Mouse (Mus musculus): ENCODE measurements at regions not wholly inside any gene's neighbourhood (a gene's known extent, or its start where the extent isn't known, plus 50 kb on each side); places are given as distances from the start of the nearest gene placed in this dataset.

DNA sequence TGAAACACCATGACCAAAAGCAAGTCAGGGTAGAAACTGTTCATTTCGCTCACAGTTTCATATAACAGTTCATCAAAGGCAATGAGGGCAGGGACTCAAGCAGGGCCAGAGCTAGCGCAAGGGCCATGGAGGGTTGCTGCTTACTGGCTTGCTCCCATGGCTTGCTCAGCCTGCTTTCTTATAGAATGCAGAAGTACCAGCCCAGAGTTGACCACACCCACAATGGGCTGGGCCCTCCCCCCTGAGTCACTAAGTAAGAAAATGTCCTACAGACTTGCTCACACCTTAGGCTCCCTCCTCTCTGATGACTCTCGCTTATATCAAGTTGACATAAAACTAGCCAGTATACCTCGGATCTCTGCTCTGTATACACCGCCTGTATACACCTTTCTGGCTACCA lies 135.5 kb upstream of the Top1 start:
- Histone ChIP-seq H3K36me3 (replicated peaks) (no peaks in the 10 kb centered on the region), H3K9me3 (no peaks in the 10 kb centered on the region), H3K9ac (no peak overlapping the region), H3K4me1 (peaks cover 26% of the 10 kb centered on the region), H3K4me2 (no peak overlapping the region), H3K4me3 (replicated peaks) (no peak overlapping the region), H3K27me3 (peaks cover 15% of the 10 kb centered on the region; the same call in 1 of the 2 replicates), H3K27ac (no peak overlapping the region)
- ATAC-seq (ENCODE audit: low FRiP score) = no peak
- 86% methylated on average over 5 of the region's 5 CpGs for WGBS

DNA sequence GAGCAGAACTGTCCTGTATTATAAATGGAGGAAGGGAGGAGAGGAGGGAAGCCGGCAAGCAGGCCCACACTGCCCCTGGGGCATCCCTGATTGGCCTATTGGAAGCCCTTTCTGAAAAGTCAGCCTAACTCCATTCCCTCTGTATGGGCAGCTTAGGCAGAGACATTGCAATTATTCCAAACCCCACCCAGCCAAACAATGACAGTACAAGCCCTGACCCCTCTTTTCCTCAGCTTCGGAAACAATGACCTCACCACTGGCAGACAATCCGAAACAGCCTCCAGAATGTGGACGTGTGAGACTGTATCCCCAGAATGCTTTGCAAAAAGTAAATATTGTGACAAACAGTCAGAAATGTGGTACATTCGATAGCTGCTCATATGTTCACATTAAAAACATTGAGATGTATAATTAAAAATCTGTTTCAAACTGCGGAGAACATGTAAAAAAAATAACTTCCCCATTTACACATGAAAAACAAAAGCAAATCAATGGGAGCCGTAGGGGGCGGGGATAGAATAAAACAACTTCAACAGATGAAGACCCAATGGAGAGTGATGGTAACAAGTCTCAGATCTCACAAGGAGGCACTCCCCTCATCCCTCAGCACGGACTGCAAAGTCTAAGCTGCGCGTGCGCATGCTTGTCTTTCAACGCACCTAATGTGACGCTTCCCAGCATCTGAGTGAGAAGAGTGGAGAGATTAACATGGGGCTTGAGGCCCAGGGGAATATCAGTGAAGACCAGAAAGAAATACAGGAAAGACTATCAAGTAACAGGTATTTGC lies 134.9 kb upstream of the Top1 start:
- no peak overlapping the region for H3K27ac ChIP-seq
- no peak overlapping the region for H3K4me2 ChIP-seq
- H3K27me3 ChIP-seq = peaks cover 16% of the 10 kb centered on the region; the same call in 1 of the 2 replicates
- no peaks in the 10 kb centered on the region for H3K36me3 ChIP-seq (replicated peaks)
- no peak for ATAC-seq (ENCODE audit: low FRiP score)
- WGBS = 47% methylated on average over 14 of the region's 14 CpGs
- H3K4me1 ChIP-seq = peaks cover 26% of the 10 kb centered on the region
- H3K4me3 ChIP-seq (replicated peaks) = no peak overlapping the region
- H3K9me3 ChIP-seq = no peaks in the 10 kb centered on the region
- H3K9ac ChIP-seq = no peak overlapping the region

DNA sequence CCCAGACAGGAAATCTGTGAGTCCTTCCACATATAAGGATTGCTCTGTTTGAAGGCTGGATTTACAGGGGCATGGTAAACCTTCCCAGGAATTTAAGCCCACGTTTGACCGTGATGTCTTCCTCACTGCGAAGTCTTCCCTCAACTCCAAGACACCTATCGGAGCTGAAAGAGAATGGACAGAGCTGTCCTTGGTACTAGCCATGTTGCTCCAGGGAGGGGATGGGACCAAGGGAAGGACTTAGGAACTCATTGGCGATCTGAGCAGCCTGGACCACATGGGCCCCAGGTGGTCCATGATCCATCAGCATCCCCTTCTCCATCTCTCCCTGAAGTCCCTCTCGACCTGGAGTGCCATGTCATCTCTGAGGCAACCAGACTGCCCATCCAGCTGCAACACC lies 130.1 kb upstream of the Top1 start:
- Histone ChIP-seq H3K36me3 (replicated peaks) (no peaks in the 10 kb centered on the region), H3K9ac (no peak overlapping the region), H3K4me2 (no peak overlapping the region), H3K27ac (no peak overlapping the region), H3K9me3 (no peaks in the 10 kb centered on the region), H3K4me3 (replicated peaks) (no peak overlapping the region), H3K4me1 (peaks cover 6% of the 10 kb centered on the region), H3K27me3 (0 out of 2 replicates have a peak, but pooled peaks cover 3% of the 10 kb centered on the region)
- no peak for ATAC-seq (ENCODE audit: low FRiP score)
- 52% methylated on average over 6 of the region's 6 CpGs for WGBS

DNA sequence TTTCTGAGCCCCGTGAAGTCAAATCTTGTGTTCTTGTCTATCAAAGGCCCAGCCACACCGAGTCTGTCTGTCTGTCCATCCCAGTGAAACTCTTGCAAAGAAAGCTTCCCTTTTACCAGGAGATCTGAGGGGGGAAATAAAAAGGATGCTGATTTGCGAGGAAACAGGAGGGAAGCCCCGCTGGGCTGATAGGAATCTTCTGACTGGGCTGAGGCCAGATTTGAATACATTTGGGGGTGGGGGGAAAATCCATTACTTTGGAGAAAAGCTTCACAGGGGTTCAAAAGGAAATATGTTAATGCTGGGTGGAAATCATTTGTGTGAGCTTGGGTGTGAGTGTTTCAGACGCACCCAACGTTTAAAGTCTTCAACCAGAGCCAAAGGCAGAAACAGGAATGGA lies 129.2 kb upstream of the Top1 start:
- Histone ChIP-seq H3K27me3 (0 out of 2 replicates have a peak, but pooled peaks cover 3% of the 10 kb centered on the region), H3K4me1 (no peaks in the 10 kb centered on the region; the same call in 1 of the 2 replicates), H3K4me2 (no peak overlapping the region), H3K27ac (no peak overlapping the region), H3K36me3 (replicated peaks) (no peaks in the 10 kb centered on the region), H3K9me3 (no peaks in the 10 kb centered on the region), H3K9ac (no peak overlapping the region), H3K4me3 (replicated peaks) (no peak overlapping the region)
- WGBS = 15% methylated on average over 6 of the region's 6 CpGs
- ATAC-seq (ENCODE audit: low FRiP score) = no peak

- Histone ChIP-seq H3K36me3 (replicated peaks) (no peaks in the 10 kb centered on the region), H3K4me1 (peaks cover 5% of the 10 kb centered on the region), H3K27me3 (no peaks in the 10 kb centered on the region), H3K27ac (no peak overlapping the region), H3K4me2 (no peak overlapping the region), H3K9me3 (no peaks in the 10 kb centered on the region), H3K9ac (no peak overlapping the region), H3K4me3 (replicated peaks) (no peak overlapping the region)
- 85% methylated on average over 9 of the region's 9 CpGs for WGBS
- ATAC-seq (ENCODE audit: low FRiP score) = no peak
Measured at GRCm38 (mm10) chr2:160525301-160526205, 120.1 kb upstream of the Top1 start.

GRCm38 (mm10) chr2:160526377-160527125 lies 119.1 kb upstream of the Top1 start:
- Histone ChIP-seq H3K4me3 (replicated peaks) (no peak overlapping the region), H3K4me1 (peaks cover 5% of the 10 kb centered on the region), H3K4me2 (no peak overlapping the region), H3K9me3 (no peaks in the 10 kb centered on the region), H3K36me3 (replicated peaks) (no peaks in the 10 kb centered on the region), H3K27ac (no peak overlapping the region), H3K9ac (no peak overlapping the region), H3K27me3 (no peaks in the 10 kb centered on the region)
- no peak for ATAC-seq (ENCODE audit: low FRiP score)
- WGBS = 42% methylated on average over 8 of the region's 8 CpGs

GRCm38 (mm10) chr2:160529306-160529705 lies 116.4 kb upstream of the Top1 start:
- Histone ChIP-seq H3K4me2 (no peak overlapping the region), H3K36me3 (replicated peaks) (no peaks in the 10 kb centered on the region), H3K4me1 (peaks cover 5% of the 10 kb centered on the region), H3K9me3 (no peaks in the 10 kb centered on the region), H3K9ac (no peak overlapping the region), H3K27me3 (no peaks in the 10 kb centered on the region), H3K27ac (no peak overlapping the region), H3K4me3 (replicated peaks) (no peak overlapping the region)
- ATAC-seq (ENCODE audit: low FRiP score) = no peak
- 79% methylated on average over 7 of the region's 7 CpGs for WGBS

DNA sequence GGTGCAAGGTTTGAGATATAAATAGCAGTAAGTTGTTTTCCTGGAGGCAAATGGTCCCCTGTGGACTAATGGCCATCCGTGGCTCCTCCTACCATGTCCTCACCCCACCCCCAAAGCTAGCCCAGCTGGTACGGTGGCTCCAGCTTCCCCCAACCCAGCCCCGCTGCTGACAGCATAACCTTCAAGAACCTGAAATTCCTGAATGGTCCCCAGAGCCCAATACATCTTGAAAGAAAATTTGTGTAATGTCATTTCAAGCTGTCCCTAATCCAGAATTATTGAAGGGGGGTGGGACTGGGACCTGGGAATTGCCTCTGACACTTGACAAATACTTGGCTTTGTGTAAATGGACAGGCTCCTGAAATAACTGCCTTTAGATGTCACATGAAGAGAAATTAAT lies 115.3 kb upstream of the Top1 start:
- Histone ChIP-seq H3K9me3 (no peaks in the 10 kb centered on the region), H3K4me2 (no peak overlapping the region), H3K4me3 (replicated peaks) (no peak overlapping the region), H3K27me3 (no peaks in the 10 kb centered on the region), H3K36me3 (replicated peaks) (no peaks in the 10 kb centered on the region), H3K27ac (no peak overlapping the region), H3K4me1 (peaks cover 5% of the 10 kb centered on the region), H3K9ac (no peak overlapping the region)
- ATAC-seq (ENCODE audit: low FRiP score) = no peak
- 76% methylated on average over 3 of the region's 3 CpGs for WGBS

GRCm38 (mm10) chr2:160537319-160537719 lies 108.4 kb upstream of the Top1 start:
- Histone ChIP-seq H3K4me2 (no peak overlapping the region), H3K9me3 (no peaks in the 10 kb centered on the region), H3K9ac (no peak overlapping the region), H3K27ac (no peak overlapping the region), H3K4me3 (replicated peaks) (no peak overlapping the region), H3K4me1 (no peaks in the 10 kb centered on the region; the same call in 1 of the 2 replicates), H3K36me3 (replicated peaks) (no peaks in the 10 kb centered on the region), H3K27me3 (no peaks in the 10 kb centered on the region)
- WGBS = 51% methylated on average over 8 of the region's 8 CpGs
- ATAC-seq (ENCODE audit: low FRiP score) = no peak

DNA sequence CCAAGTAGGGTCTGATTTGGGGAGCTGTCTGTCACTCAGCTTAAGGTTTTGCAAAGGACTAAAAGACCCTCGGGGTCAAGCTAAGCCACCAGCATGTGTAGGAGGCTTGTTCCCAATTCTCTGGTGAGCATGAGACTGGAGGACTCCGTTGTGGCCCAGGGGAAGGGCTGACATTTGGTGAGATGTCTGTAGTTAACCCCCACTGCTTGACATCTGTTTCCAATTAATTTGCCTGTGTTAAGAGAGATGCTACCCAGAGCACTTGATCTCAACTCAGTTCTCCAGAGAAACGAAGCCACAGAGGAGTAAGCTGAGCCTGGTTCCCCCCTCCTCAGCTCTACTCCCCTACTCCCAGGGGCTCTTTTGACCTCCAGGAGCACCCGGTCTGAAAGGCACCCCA lies 100.2 kb upstream of the Top1 start:
- 47% methylated on average over 4 of the region's 4 CpGs for WGBS
- ATAC-seq (ENCODE audit: low FRiP score) = no peak
- Histone ChIP-seq H3K9ac (no peak overlapping the region), H3K36me3 (replicated peaks) (no peaks in the 10 kb centered on the region), H3K4me2 (no peak overlapping the region), H3K9me3 (no peaks in the 10 kb centered on the region), H3K4me3 (replicated peaks) (no peak overlapping the region), H3K4me1 (no peaks in the 10 kb centered on the region; the same call in 1 of the 2 replicates), H3K27me3 (no peaks in the 10 kb centered on the region), H3K27ac (no peak overlapping the region)

GRCm38 (mm10) chr2:160552121-160552669 lies 93.5 kb upstream of the Top1 start:
- Histone ChIP-seq H3K36me3 (replicated peaks) (no peaks in the 10 kb centered on the region), H3K9me3 (no peaks in the 10 kb centered on the region), H3K27me3 (no peaks in the 10 kb centered on the region), H3K9ac (no peak overlapping the region), H3K4me3 (replicated peaks) (no peak overlapping the region), H3K4me1 (no peaks in the 10 kb centered on the region), H3K4me2 (no peak overlapping the region), H3K27ac (no peak overlapping the region)
- 81% methylated on average over 19 of the region's 19 CpGs for WGBS
- no peak for ATAC-seq (ENCODE audit: low FRiP score)

GRCm38 (mm10) chr2:160561711-160562110 lies 84.0 kb upstream of the Top1 start:
- WGBS = 37% methylated on average over 14 of the region's 14 CpGs
- H3K36me3 ChIP-seq (replicated peaks) = no peaks in the 10 kb centered on the region
- no peak for ATAC-seq (ENCODE audit: low FRiP score)
- H3K27me3 ChIP-seq = no peaks in the 10 kb centered on the region
- H3K27ac ChIP-seq = no peak overlapping the region
- H3K9me3 ChIP-seq = no peaks in the 10 kb centered on the region
- no peak overlapping the region for H3K4me3 ChIP-seq (replicated peaks)
- H3K9ac ChIP-seq = no peak overlapping the region
- H3K4me1 ChIP-seq = peaks cover 15% of the 10 kb centered on the region
- no peak overlapping the region for H3K4me2 ChIP-seq
